Mouse (Mus musculus) embryonic facial prominence, embryonic 11.5 days (tissue): ENCODE data around the gene Pbx1. TPM values are rescaled to one million over a fixed set of nuclear protein-coding genes. Genes with fewer than 3 reads are reported as not detected.

ENCODE experiments used
- ATAC-seq: fragments of 200-750 bp; cut with Nextera tagmentation; replicated peaks from 2 replicates; pipeline ENCODE4 v1.8.0; 2017; ENCODE audit warnings: low read depth; ENCODE audit not compliant: insufficient number of reproducible peaks, low FRiP score, low TSS enrichment
- DNase-seq: peaks from one replicate; pipeline ENCODE4 v3.0.0-alpha.2; 2015; ENCODE audit warnings: low spot score
- H3K27ac ChIP-seq: fragments of 300-500 bp; sonication (generic); replicated peaks from 2 replicates; pipeline ENCODE4 v1.5.1; 2014; ENCODE audit warnings: mild to moderate bottlenecking, low read depth, low read length, control low read depth
- H3K27me3 ChIP-seq: fragments of 300-500 bp; sonication (generic); 2 replicates; pipeline ENCODE4 v1.6.1; 2014; ENCODE audit warnings: mild to moderate bottlenecking, low read length, moderate library complexity, mixed read lengths; ENCODE audit not compliant: control insufficient read depth, insufficient read depth
- H3K36me3 ChIP-seq: fragments of 300-500 bp; sonication (generic); replicated peaks from 2 replicates; pipeline ENCODE4 v1.6.1; 2014; ENCODE audit warnings: low read depth, mild to moderate bottlenecking, low read length, moderate library complexity, mixed read lengths; ENCODE audit not compliant: control insufficient read depth, insufficient read depth
- H3K4me1 ChIP-seq: fragments of 300-500 bp; sonication (generic); 2 replicates; pipeline ENCODE4 v1.6.1; 2014; ENCODE audit warnings: low read length, mixed read lengths; ENCODE audit not compliant: control insufficient read depth, insufficient read depth
- H3K4me2 ChIP-seq: fragments of 300-500 bp; sonication (generic); 2 replicates; pipeline ENCODE4 v1.6.1; 2014; ENCODE audit warnings: low read depth, mild to moderate bottlenecking, control low read depth, low read length, moderate library complexity
- H3K4me3 ChIP-seq: fragments of 300-500 bp; sonication (generic); 2 replicates; pipeline ENCODE4 v1.5.1; 2014; ENCODE audit warnings: low read depth, low read length, control low read depth
- H3K9ac ChIP-seq: fragments of 300-500 bp; sonication (generic); replicated peaks from 2 replicates; pipeline ENCODE4 v1.6.1; 2014; ENCODE audit warnings: mild to moderate bottlenecking, control low read depth, low read length
- H3K9me3 ChIP-seq: fragments of 300-500 bp; sonication (generic); replicated peaks from 2 replicates; pipeline ENCODE4 v1.6.1; 2016; ENCODE audit warnings: mild to moderate bottlenecking, low read length, inconsistent platforms, mixed read lengths; ENCODE audit not compliant: control insufficient read depth
- WGBS: fragments of 180-500 bp; shearing (Covaris S2); extraction: QIAGEN DNeasy Blood & Tissue Kit; methylation state at CpG from one replicate; pipeline ENCODE4 v1.1.7; 2014; 5-methylcytosine and 5-hydroxymethylcytosine counted together
- polyA plus RNA-seq: library from polyadenylated mRNA; unstranded; fragments of >200 nt; fragmentation: Nextera tagmentation; extraction: Ambion mirVana; gene quantifications from 2 replicates; pipeline ENCODE4 v1.2.1, GENCODE M21; 2014

Gene Pbx1
- polyA plus RNA-seq, 1 experiment from 2014 or later = 47.8 TPM

DNA sequence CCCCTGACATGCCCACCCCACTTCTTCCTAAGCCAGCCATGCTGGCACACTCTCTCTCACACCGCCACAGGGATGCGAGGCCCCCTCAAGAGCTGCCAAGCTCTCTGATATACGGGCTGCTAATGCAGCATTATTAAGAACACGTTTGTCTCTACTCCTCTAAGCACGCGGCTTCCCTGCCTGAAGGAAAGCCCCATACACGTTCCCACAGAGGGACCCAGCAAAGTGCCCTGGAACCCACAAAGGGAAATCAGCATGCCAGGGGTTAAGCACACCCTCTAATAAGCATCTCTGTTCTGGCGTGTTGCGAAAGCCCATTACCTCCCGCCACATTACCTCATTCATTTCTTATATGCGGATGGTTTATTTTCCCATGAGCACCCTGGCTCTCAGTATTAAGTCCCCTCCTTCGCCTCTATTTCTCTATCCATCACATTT lies 132.1 kb downstream of the Pbx1 start:
- no peak overlapping the region for H3K27ac ChIP-seq
- ATAC-seq = no peak; the same call in 1 of the 2 replicates

DNA sequence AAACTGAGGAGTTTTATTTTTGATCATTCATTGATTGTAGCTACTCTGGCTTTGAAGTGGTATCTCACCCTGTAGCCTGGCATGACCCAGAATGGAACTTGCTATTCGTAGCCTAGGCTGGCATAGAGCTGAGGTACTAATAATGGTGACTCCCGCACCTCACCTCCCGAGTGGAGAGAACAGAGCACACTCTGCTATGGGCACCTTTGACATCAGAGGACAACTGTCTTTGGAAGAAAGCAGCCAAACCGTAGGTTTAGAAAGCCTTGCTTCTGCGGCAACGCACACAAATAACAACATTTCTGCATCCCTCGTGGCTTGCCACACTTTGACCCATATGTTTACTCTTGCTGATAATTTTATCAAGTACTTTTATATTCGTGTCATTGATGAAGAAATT lies 132.9 kb downstream of the Pbx1 start:
- Histone ChIP-seq H3K9ac (no peak overlapping the region), H3K36me3 (no peaks in the 10 kb centered on the region), H3K4me3 (no peak overlapping the region), H3K9me3 (no peaks in the 10 kb centered on the region), H3K4me1 (no peaks in the 10 kb centered on the region; the same call in 1 of the 2 replicates), H3K4me2 (no peak overlapping the region), H3K27me3 (no peaks in the 10 kb centered on the region), H3K27ac (no peak overlapping the region)
- 94% methylated on average over 8 of the region's 8 CpGs for WGBS
- DNase-seq = no peak
- ATAC-seq = no peak

More for the DNA sequence above, 132.1 kb downstream of the Pbx1 start:
- Histone ChIP-seq H3K4me3 (no peak overlapping the region), H3K36me3 (no peaks in the 10 kb centered on the region), H3K4me1 (no peaks in the 10 kb centered on the region; the same call in 1 of the 2 replicates), H3K4me2 (no peak overlapping the region), H3K9me3 (no peaks in the 10 kb centered on the region), H3K27me3 (no peaks in the 10 kb centered on the region), H3K9ac (no peak overlapping the region)
- no peak for DNase-seq
- 79% methylated on average over 12 of the region's 12 CpGs for WGBS

DNA sequence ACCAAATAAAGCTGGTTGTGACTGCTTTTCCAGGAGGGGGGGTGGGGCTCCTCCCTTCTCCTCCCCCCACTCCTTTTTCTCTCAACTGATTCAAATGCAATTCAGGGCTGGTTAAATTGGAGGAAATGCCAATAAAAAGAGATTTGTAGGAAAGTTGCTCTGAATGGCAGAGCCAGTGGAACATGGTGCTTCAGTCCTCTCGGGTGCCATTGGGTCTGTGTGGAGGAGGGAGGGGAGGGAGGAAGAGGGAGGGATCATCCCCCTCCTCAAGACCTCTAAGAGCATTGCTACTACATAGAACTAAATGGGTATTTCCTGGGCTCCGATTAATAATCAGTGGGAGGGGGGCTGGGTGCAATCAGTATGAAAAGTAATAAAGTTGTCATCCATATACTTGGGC lies 135.8 kb downstream of the Pbx1 start:
- no peak overlapping the region for H3K4me2 ChIP-seq
- H3K36me3 ChIP-seq = no peaks in the 10 kb centered on the region
- no peak for ATAC-seq
- no peak overlapping the region for H3K4me3 ChIP-seq
- H3K4me1 ChIP-seq = no peaks in the 10 kb centered on the region; the same call in 1 of the 2 replicates
- no peaks in the 10 kb centered on the region for H3K27me3 ChIP-seq
- H3K27ac ChIP-seq = no peak overlapping the region
- WGBS = 55% methylated on average over 2 of the region's 2 CpGs
- no peak for DNase-seq
- H3K9me3 ChIP-seq = no peaks in the 10 kb centered on the region
- no peak overlapping the region for H3K9ac ChIP-seq

DNA sequence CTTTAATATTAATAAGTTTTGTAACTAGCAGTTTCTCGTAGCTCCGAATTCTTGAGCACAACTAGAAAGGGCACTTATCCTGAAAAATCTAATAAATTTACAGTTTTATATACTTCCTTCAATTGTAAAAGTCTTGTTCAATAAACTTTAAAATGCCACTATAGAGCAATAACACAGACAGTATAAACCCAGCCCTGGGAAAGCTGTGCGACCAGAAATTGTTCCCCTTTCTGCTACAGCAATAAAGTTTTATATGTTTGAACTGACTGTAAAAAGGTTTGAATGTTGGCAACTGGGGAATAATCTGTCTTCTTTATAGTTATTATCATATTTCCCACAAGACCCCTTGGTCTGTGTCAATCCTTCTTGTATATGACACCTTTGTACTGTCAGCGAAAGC lies 136.3 kb downstream of the Pbx1 start:
- 90% methylated on average over 4 of the region's 4 CpGs for WGBS

DNA sequence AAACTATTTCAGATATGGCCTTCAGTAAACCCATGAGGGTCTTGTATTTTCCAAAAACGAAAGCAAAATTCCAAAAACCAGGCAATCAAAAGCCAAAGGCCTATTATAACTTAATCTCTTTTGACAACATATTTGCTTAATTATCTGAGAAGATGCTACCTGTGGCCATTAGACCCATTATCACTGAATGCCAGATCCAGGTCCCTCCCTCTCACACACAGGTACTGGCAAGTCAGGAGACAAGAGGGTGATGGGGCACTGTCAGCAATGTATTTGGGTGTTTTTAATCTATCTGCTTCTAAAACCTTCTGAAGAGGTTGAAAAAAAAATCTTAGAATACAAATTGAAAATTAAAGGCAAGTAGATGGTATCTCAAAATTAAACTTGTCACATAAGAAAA lies 138.4 kb downstream of the Pbx1 start:
- DNase-seq = no peak
- Histone ChIP-seq H3K4me1 (peaks cover 7% of the 10 kb centered on the region; the same call in 1 of the 2 replicates), H3K9me3 (no peaks in the 10 kb centered on the region), H3K36me3 (no peaks in the 10 kb centered on the region), H3K9ac (no peak overlapping the region), H3K27ac (no peak overlapping the region), H3K4me3 (no peak overlapping the region), H3K27me3 (no peaks in the 10 kb centered on the region), H3K4me2 (no peak overlapping the region)
- WGBS = 88% methylated on average over 1 of the region's 1 CpGs
- no peak for ATAC-seq

More for the DNA sequence above, 136.3 kb downstream of the Pbx1 start:
- H3K4me1 ChIP-seq = no peaks in the 10 kb centered on the region; the same call in 1 of the 2 replicates
- ATAC-seq (no peak), DNase-seq (no peak)
- H3K9me3 ChIP-seq = no peaks in the 10 kb centered on the region
- H3K9ac ChIP-seq = no peak overlapping the region
- no peaks in the 10 kb centered on the region for H3K27me3 ChIP-seq
- no peak overlapping the region for H3K4me2 ChIP-seq
- H3K27ac ChIP-seq = no peak overlapping the region
- no peak overlapping the region for H3K4me3 ChIP-seq
- H3K36me3 ChIP-seq = no peaks in the 10 kb centered on the region

DNA sequence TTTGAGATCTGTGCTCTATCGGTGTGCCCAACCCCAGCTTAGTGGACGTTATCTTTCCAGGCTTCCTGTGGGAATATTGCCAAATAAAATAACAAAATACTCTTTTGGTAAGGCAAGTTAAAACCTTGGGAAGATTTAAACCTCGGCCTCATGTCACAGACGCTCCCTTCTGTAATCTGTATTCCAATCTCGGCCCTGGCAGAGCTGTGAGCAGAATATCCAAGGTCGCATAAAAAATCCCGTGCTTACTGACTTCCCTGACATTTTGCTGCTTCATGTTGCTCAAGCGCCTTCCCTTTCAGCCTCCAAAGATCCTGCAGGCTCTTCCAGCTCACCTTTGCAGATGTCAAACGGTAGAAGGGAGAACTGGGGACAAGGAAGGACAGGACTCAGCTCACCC lies 140.0 kb downstream of the Pbx1 start:
- ATAC-seq (no peak), DNase-seq (no peak)
- Histone ChIP-seq H3K4me2 (no peak overlapping the region), H3K4me3 (no peak overlapping the region), H3K27me3 (no peaks in the 10 kb centered on the region), H3K9ac (no peak overlapping the region), H3K4me1 (peaks cover 7% of the 10 kb centered on the region; the same call in 1 of the 2 replicates), H3K27ac (no peak overlapping the region), H3K9me3 (no peaks in the 10 kb centered on the region), H3K36me3 (no peaks in the 10 kb centered on the region)
- WGBS = 79% methylated on average over 9 of the region's 9 CpGs

DNA sequence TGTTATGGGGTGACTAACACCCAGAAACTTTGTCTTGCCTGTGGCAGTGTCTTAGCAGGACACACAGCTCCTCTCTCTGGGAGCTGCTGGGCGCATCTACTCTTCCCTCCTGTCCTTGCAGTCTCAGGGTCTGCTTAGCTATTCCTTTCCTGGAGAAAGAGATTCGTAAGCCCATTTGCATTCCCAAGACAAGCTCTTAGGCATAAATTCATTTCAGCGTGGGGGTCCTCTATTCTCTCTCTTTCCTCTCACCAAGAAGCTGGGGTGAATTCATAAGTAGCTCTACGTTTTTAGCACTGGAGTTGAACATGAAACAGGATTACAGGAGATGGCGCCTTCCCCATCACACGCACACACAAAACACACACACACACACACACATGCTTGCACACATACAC lies 140.4 kb downstream of the Pbx1 start:
- no peaks in the 10 kb centered on the region for H3K36me3 ChIP-seq
- peaks cover 7% of the 10 kb centered on the region; the same call in 1 of the 2 replicates for H3K4me1 ChIP-seq
- no peaks in the 10 kb centered on the region for H3K27me3 ChIP-seq
- no peaks in the 10 kb centered on the region for H3K9me3 ChIP-seq
- H3K9ac ChIP-seq = no peak overlapping the region
- no peak overlapping the region for H3K4me2 ChIP-seq
- no peak overlapping the region for H3K4me3 ChIP-seq
- WGBS = 87% methylated on average over 6 of the region's 6 CpGs
- no peak overlapping the region for H3K27ac ChIP-seq
- ATAC-seq = no peak
- DNase-seq = no peak

DNA sequence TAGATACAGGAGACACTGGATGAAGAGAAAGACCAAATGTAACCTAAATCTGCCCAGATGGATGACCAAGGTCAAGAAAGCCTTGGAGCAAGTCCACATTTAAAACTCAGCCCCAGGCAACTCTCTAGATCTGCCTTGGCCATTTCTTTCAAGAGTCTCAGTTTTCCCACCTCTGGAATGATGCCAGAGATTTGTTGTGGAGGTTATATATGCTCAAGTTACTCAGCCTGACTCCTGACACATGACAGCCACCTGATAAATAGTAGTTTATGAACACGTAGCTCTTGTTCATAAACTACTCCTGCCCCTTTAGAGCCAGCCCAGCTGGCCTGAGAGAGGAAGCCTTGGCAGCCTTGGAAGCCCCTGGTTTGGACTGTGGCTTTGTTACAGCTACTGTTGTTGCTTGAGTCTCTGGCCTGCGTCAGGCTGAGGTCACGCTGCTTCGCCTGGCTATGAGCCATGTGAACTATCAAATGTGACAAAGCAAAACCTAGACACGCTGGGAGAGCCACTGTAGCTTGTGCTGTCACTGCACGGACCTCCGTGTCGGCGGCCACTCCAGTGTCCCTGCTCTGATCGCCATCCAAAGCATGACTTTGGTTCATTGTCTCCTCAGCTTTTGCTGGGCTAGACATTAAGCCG lies 140.9 kb downstream of the Pbx1 start:
- Histone ChIP-seq H3K4me3 (no peak overlapping the region), H3K27me3 (no peaks in the 10 kb centered on the region), H3K4me1 (peaks cover 7% of the 10 kb centered on the region; the same call in 1 of the 2 replicates), H3K9ac (no peak overlapping the region), H3K4me2 (no peak overlapping the region), H3K36me3 (no peaks in the 10 kb centered on the region), H3K27ac (no peak overlapping the region), H3K9me3 (no peaks in the 10 kb centered on the region)
- no peak for ATAC-seq
- DNase-seq = no peak
- 82% methylated on average over 11 of the region's 11 CpGs for whole genome bisulfite sequencing
